Mouse (Mus musculus): ENCODE data around the gene Fam69b. TPM values are rescaled to one million over a fixed set of nuclear protein-coding genes. Genes with fewer than 3 reads are reported as not detected.

Fam69b gene
- total RNA-seq, 2 experiments from 2014 or later = 72.4 to 78.9 TPM

DNA sequence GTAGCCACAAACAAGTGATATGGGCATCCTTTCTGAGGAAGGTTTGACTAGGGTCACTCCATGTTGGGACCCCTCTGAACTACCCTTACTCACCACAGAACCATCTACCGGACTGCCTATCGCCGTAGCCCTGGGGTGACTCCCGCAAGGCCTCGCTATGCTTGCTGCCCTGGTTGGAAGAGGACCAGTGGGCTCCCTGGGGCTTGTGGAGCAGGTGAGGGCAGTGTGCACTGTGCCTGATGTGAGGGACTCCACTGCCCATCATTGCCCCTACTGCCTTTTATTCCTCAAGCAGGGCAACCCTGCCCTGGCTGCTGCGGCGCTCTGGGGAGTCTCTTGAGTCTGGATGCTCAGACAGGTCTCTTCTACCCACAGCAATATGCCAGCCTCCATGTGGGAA is 38.0 kb upstream of the Fam69b start:
- DNase-seq (ENCODE audit: extremely low spot score in 1 of 2, low spot score in 2 of 2) = no peak
- TF ChIP-seq CTCF (IDR thresholded peaks at IDR 0.05) = no peak
- no peak overlapping the region; the same call in 1 of the 2 replicates for H3K4me3 ChIP-seq
- intact Hi-C loops (cut with DNase I) = no loop called here
- no peak overlapping the region for H3K27ac ChIP-seq

DNA sequence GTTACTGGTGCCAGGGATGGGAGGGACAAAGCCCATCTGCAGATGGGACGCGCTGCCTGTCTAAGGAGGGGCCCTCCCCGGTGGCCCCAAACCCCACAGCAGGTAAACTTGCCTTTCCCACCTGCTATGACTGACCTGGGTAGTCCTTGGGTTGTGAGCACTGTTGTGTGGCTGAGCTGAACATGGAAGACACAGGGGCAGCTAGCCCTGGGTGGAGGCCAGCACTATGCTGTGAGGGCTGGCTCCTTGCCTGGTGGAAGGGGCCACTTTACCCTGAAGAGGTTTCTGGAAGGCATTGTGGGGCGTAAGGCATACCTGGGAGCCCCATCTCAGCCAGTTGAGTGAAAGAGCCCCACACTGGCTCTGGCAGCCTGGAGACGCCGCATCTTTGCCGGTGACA is 37.3 kb upstream of the Fam69b start:
- no peak for DNase-seq (ENCODE audit: extremely low spot score in 1 of 2, low spot score in 2 of 2)
- intact Hi-C loops (cut with DNase I) = no loop called here

GRCm38 (mm10) chr2:26591416-26591815 is 36.8 kb upstream of the Fam69b start:
- H3K27ac ChIP-seq = no peak overlapping the region
- no peak for TF ChIP-seq CTCF (IDR thresholded peaks at IDR 0.05)
- no peak for DNase-seq (ENCODE audit: extremely low spot score in 1 of 2, low spot score in 2 of 2)
- intact Hi-C loops (cut with DNase I) = no loop called here
- H3K4me3 ChIP-seq = no peak overlapping the region

More for the DNA sequence above, 37.3 kb upstream of the Fam69b start:
- no peak overlapping the region for H3K27ac ChIP-seq
- no peak for TF ChIP-seq CTCF (IDR thresholded peaks at IDR 0.05)
- H3K4me3 ChIP-seq = no peak overlapping the region

DNA sequence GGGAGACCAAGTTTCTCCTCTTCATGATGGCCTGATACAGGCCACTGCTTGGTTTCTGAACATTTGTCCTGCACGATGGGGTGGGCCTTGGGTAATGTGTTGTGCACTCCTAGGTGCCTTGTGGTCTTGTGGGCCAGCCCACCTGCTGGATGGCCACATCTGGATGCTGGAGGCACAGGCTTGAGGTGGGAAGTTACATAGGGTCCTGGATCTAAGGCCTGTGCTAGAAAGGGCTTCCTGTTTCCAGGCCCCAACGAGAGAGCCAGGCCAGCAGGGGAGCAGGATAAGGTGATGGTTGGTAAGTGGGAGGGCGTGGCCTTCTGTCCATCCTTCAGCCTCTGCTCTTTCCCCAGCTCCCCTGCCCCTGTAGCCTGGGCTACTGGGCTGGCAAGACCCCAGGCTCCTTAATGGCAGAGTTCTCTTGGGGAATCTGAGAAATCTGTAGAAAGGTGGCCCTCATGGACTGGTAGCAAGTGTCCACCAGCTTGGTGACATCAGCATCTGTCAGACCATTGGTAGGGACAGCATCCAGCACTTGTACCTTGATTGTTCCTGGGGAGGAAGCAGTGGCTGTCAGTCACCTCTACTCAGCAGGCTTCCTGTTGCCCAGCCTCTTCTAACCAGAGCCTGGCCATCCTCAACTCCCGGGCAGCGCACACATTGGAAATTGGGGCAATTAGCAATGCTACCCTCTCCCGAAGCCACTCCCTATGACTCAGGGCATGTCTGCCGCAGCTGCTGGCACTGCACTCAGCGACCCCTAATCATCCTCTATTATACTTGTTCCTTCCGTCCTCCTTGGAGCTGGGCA is 34.8 kb upstream of the Fam69b start:
- Histone ChIP-seq H3K27ac (no peak overlapping the region), H3K4me3 (no peak overlapping the region)
- no peak for DNase-seq (ENCODE audit: extremely low spot score in 1 of 2, low spot score in 2 of 2)
- intact Hi-C loops (cut with DNase I) = no loop called here
- no peak for TF ChIP-seq CTCF (IDR thresholded peaks at IDR 0.05)

- Histone ChIP-seq H3K4me3 (no peak overlapping the region), H3K27ac (no peak overlapping the region)
- intact Hi-C loops (cut with DNase I) = no loop called here
- peak; percentile 38 to 40 for DNase-seq (ENCODE audit: extremely low spot score in 1 of 2, low spot score in 2 of 2)
- TF ChIP-seq CTCF (IDR thresholded peaks at IDR 0.05) = peak; percentile 59
These were observed 34.3 kb upstream of the Fam69b start for GRCm38 (mm10) chr2:26594022-26594346.

DNA sequence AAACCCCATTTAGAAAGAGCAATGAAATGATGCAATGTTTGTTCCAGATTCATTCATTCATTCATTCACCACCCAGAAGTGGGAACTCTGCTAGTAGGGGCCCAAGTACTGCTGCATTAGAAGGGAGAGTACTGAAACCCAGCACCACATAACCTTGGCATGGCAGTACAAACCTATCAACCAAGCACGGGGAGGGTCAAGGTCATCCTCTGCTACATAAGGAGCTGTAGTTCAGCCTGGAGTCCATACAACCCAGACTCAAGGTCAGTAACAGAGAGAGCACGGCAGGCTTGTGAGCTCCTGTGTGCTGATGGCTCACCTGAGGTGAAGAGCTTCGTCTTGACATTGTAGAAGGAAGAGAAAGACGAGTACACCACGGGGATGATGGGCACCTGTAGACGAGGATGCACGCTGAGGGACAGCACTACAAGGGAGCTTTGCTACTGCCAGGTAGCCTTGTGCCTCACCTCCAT is 33.8 kb upstream of the Fam69b start:
- intact Hi-C loops (cut with DNase I) = no loop called here
- no peak overlapping the region for H3K4me3 ChIP-seq
- H3K27ac ChIP-seq = no peak overlapping the region
- no peak for DNase-seq (ENCODE audit: extremely low spot score in 1 of 2, low spot score in 2 of 2)
- no peak for TF ChIP-seq CTCF (IDR thresholded peaks at IDR 0.05)

DNA sequence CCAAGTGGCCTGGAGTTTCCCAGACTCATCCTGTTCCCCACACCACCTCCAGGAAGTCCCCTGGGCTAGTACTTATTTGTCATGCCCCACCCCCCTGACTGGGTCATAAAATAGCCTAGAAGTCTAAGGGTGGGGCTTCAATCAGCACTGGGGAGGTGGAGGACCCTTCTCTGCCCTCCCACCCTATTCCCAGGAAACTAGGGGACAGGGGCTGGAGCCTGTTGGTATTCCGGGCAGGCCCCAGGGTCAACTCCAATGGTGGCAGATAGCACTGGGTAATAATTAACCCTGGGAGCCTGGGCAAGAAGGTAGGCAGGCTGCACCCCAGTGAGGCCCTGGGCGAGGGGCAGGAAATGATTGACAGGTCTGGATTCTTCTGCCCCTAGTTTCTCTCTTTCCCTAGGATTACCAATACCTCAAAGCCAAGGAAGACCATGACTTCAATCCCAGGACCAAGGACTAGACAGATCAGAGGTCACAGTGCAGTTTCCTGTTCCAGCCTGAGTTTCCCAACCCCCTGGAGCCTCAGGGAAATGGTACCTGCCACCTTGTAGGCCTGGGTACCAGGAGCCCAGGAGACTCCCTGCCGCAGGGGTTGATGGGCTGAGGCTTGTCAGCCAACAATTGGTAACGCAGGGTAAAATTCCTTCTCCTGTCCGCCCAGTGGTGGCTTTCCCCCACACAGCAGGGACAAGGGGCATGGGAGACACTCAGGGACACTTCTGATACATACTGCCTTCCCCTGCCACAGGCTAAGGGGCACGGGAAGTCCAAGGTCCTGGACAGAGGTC is 33.1 kb upstream of the Fam69b start:
- no peak for TF ChIP-seq CTCF (IDR thresholded peaks at IDR 0.05)
- DNase-seq (ENCODE audit: extremely low spot score in 1 of 2, low spot score in 2 of 2) = no peak
- Histone ChIP-seq H3K4me3 (no peak overlapping the region), H3K27ac (no peak overlapping the region)
- intact Hi-C loops (cut with DNase I) = no loop called here

DNA sequence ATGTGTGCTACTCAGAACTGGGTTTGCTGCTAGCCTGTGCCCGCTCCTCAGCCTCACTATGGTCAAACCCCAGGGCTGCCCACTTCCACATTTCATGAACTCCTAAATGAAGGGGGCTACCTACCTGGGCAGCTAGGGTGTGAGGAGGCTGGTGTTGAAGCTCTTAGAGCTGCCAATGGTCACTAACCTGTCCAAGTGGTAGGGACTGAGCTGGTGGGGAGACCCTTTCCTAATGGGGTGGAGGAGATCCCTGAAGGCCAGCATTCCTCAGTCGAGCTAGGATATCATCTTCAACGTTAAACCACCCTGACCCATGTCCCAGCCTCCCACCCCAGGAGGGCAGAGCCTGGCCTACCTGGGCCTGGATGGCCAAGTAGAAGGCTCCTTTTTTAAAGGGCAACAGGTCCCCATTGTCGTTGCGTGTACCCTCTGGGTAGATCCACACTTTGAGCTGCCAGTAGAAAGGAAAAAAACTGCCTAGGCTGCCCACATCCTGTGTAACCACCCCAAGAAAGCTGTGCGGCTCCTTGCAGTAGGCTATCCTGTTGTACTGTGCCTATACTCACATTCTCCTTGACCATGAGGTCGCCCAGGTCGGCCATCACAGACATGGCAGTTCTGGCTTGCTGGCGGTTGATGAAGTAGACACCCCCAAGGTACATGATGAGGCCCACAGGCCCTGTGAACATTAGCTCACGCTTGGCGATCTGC is 32.4 kb upstream of the Fam69b start:
- no peak overlapping the region for H3K27ac ChIP-seq
- no peak overlapping the region for H3K4me3 ChIP-seq
- no peak for DNase-seq (ENCODE audit: extremely low spot score in 1 of 2, low spot score in 2 of 2)
- no peak for TF ChIP-seq CTCF (IDR thresholded peaks at IDR 0.05)
- intact Hi-C loops (cut with DNase I) = no loop called here

- intact Hi-C loops (cut with DNase I) = no loop called here
- H3K27ac ChIP-seq = no peak overlapping the region
- no peak for DNase-seq (ENCODE audit: extremely low spot score in 1 of 2, low spot score in 2 of 2)
- no peak overlapping the region for H3K4me3 ChIP-seq
- no peak for TF ChIP-seq CTCF (IDR thresholded peaks at IDR 0.05)
These were observed 31.4 kb upstream of the Fam69b start for GRCm38 (mm10) chr2:26596898-26597297.

- Histone ChIP-seq H3K27ac (no peak overlapping the region), H3K4me3 (no peak overlapping the region)
- no peak for DNase-seq (ENCODE audit: extremely low spot score in 1 of 2, low spot score in 2 of 2)
- no peak for TF ChIP-seq CTCF (IDR thresholded peaks at IDR 0.05)
- intact Hi-C loops (cut with DNase I) = no loop called here
These were observed 30.4 kb upstream of the Fam69b start for GRCm38 (mm10) chr2:26597810-26598209.

GRCm38 (mm10) chr2:26598462-26598861 is 29.8 kb upstream of the Fam69b start:
- TF ChIP-seq CTCF (IDR thresholded peaks at IDR 0.05) = no peak
- H3K4me3 ChIP-seq = no peak overlapping the region
- H3K27ac ChIP-seq = no peak overlapping the region
- intact Hi-C loops (cut with DNase I) = no loop called here
- no peak for DNase-seq (ENCODE audit: extremely low spot score in 1 of 2, low spot score in 2 of 2)

DNA sequence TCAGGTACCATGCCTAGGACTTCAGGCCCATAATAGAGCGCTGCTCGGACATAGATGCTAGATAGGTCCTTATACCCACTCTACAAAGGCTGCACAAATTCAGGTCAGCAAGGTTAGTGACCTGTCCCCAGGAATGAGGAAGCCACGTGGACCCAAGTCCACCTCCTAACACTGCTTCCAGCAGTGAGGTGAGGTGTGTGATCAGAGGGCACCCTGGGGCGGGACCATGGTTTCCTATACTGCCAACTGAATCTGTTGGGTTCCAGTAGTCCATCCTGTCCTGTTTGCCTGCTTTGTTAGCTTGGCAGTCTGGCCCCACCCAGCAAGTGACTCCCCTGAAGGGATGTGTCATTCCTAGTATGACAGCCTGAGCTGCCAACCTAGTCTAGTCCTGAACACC is 28.3 kb upstream of the Fam69b start:
- no peak for TF ChIP-seq CTCF (IDR thresholded peaks at IDR 0.05)
- intact Hi-C loops (cut with DNase I) = no loop called here
- H3K4me3 ChIP-seq = no peak overlapping the region
- H3K27ac ChIP-seq = no peak overlapping the region
- no peak for DNase-seq (ENCODE audit: extremely low spot score in 1 of 2, low spot score in 2 of 2)

Measured in left cerebral cortex, adult 2 months (tissue).